Mouse (Mus musculus) embryo, embryonic 11.5 days (tissue): Measurements from ENCODE around the gene Shc1.

Experiments used
- DNase-seq: peaks from one replicate; pipeline ENCODE4 v3.0.0-alpha.2; 2012; ENCODE audit warnings: low read depth, low spot score

Shc1 gene

GRCm38 (mm10) chr3:89449541-89449940, 31.3 kb downstream of the Shc1 start:
- DNase-seq = peak; percentile 47

- DNase-seq = no peak
Measured at GRCm38 (mm10) chr3:89451916-89452315, 33.7 kb downstream of the Shc1 start.

GRCm38 (mm10) chr3:89454401-89455177, 36.3 kb downstream of the Shc1 start, which contains the start of gene Pmvk:
Gene Pmvk (plus strand): TSS chr3:89454541.
- no peak for DNase-seq

- DNase-seq = no peak
Measured at GRCm38 (mm10) chr3:89455786-89456285, 37.6 kb downstream of the Shc1 start.

GRCm38 (mm10) chr3:89456726-89457665, 38.8 kb downstream of the Shc1 start:
- DNase-seq = peak; percentile 75

- no peak for DNase-seq
Measured at GRCm38 (mm10) chr3:89458372-89458964, 40.2 kb downstream of the Shc1 start.

- peak; percentile 90 for DNase-seq
Measured at GRCm38 (mm10) chr3:89458965-89459807, 40.9 kb downstream of the Shc1 start.

- DNase-seq = no peak
Measured at GRCm38 (mm10) chr3:89468268-89468667, 50.0 kb downstream of the Shc1 start.

GRCm38 (mm10) chr3:89472280-89472679, 54.0 kb downstream of the Shc1 start:
- DNase-seq = no peak

GRCm38 (mm10) chr3:89473838-89474237, 55.6 kb downstream of the Shc1 start:
- DNase-seq = no peak

- DNase-seq = no peak
Measured at GRCm38 (mm10) chr3:89479055-89479454, 60.8 kb downstream of the Shc1 start.
